Comparison of ENCODE assay signal across 17 mouse cellular contexts in the genomic region with DNA sequence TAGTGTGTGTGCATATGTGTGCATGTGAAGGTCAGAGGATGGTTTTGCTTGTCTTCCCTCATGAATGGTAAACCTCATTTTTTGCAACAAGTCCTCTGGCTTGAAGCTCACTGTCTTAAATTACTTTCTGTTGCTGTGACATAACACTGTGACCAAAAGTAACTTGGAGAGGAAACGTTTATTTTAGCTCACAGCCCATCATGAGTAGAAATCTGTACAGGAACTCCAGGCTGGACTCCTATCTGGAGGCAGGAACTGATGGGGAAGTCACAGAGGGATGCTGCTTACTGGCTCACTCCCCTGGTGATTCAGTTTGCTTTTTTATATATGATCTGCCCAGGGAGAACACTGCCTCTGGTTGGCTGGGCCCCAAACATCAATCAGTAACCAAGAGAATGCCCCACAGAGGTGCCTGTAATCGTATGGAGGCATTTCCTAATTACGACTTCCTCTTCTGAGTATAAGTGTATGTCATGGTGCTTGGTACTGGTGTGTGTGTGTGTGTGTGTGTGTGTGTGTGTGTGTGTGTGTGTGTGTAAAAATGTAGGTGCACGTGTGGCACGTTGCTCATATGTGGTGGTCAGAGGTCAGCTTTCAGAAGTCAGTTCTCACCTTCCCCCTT.
"Had no signal": no experiment of that assay in that cellular context is flagged by ENCODE, and none has a peak within 500 bp of the region (broad histone marks: within the 10 kb centered on the region; RNA-seq: fewer than 3 reads in every experiment).

No protein-coding gene starts in this region.

- H3K9me3 ChIP-seq: limb, embryonic 12.5 days; liver, embryonic 13.5 days; midbrain, embryonic 12.5 days; neural tube, embryonic 15.5 days had no signal

- H3K4me1 ChIP-seq: limb, embryonic 12.5 days; liver, embryonic 13.5 days; midbrain, embryonic 12.5 days had no signal

- DNase-seq: kidney, adult 11 months; kidney, adult 9 months; kidney, postnatal 4 days; liver; liver, embryonic 13.5 days; liver, postnatal 0 days; lung, postnatal 36 days; right cerebral cortex, postnatal 14 days; thymus, adult 18-20 months; thymus, postnatal 14 days had no signal

- H3K4me2 ChIP-seq: limb, embryonic 12.5 days; liver, embryonic 13.5 days; midbrain, embryonic 12.5 days; neural tube, embryonic 15.5 days had no signal

- H3K27me3 ChIP-seq: limb, embryonic 12.5 days; liver, embryonic 13.5 days; midbrain, embryonic 12.5 days; neural tube, embryonic 15.5 days had no signal

- ATAC-seq: liver, postnatal 0 days; midbrain, embryonic 16.5 days had no signal

- H3K9ac ChIP-seq: limb, embryonic 12.5 days; liver, embryonic 13.5 days; liver, postnatal 0 days; midbrain, embryonic 12.5 days; neural tube, embryonic 15.5 days had no signal

- H3K4me3 ChIP-seq: layer of hippocampus, adult 2 months; limb, embryonic 12.5 days; liver, embryonic 13.5 days; midbrain, embryonic 12.5 days; myocyte; neural tube, embryonic 15.5 days had no signal

- H3K27ac ChIP-seq: kidney, postnatal 0 days; limb, embryonic 12.5 days; liver, embryonic 13.5 days; midbrain, embryonic 12.5 days; neural tube, embryonic 15.5 days had no signal
